Mouse (Mus musculus) testis, adult 2 months (tissue): ENCODE data around the gene Olfr507.

Source experiments
- CTCF ChIP-seq: fragments of 200-500 bp; IDR thresholded peaks from 2 replicates; pipeline ENCODE4 v1.5.1; 2012; ENCODE audit warnings: low read depth, mild to moderate bottlenecking, inconsistent platforms, low read length, moderate library complexity; ENCODE audit not compliant: control insufficient read depth, insufficient read depth, insufficient replicate concordance
- POLR2A ChIP-seq: fragments of 200-500 bp; IDR thresholded peaks from 2 replicates; pipeline ENCODE4 v1.6.1; 2012; ENCODE audit warnings: low read depth, mild to moderate bottlenecking, inconsistent platforms, low read length, moderate library complexity; ENCODE audit not compliant: control insufficient read depth

DNA sequence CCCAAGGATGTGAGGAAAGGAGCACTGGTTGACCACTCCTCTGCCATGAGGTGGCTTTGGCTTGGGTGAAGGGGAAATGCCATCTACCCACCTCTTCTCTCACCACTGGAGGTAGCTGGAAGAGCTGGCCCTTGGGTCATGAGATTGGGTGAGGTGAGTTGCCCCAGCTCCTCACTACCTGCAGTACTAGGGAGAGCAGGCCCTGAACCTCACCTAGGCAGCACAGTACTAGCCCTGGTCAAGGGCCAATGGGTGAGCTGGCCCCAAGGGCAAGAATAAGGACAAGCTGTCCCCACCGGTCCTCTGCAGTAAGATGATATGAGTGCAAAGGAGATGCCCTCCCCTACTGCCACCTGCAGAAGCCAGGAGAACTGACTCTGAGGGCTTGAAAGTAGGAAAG is 31.8 kb upstream of the Olfr507 start:
- TF ChIP-seq CTCF (no peak), POLR2A (no peak)
